Mouse (Mus musculus): Measurements from ENCODE around the gene Tmco5. TPM values are rescaled to one million over a fixed set of nuclear protein-coding genes. Genes with fewer than 3 reads are reported as not detected.

Tmco5 gene
- polyA plus RNA-seq (2014; fragmentation: Illumina TruSeq; extraction: RNeasy Lipid Tissue Mini Kit (QIAGEN cat#74804)): not detected

GRCm38 (mm10) chr2:116878391-116878790, at the start of gene Tmco5:
Tmco5 (plus strand) TSS chr2:116878691.

Other genes starting within 250 kb of the Tmco5 start
- gene Spred1, start 242.7 kb downstream of the Tmco5 start, polyA plus RNA-seq (2014; fragmentation: Illumina TruSeq; extraction: RNeasy Lipid Tissue Mini Kit (QIAGEN cat#74804)): 210 TPM